Mouse (Mus musculus) hindbrain, postnatal 0 days (tissue): ENCODE measurements around the gene Fgfr3. TPM values are rescaled to one million over a fixed set of nuclear protein-coding genes. Genes with fewer than 3 reads are reported as not detected.

Experiments
- ATAC-seq: fragments of 200-750 bp; cut with Nextera tagmentation; 2 replicates; pipeline ENCODE4 v1.8.0; 2017; ENCODE audit warnings: mild to moderate bottlenecking, moderate TSS enrichment, moderate library complexity
- DNase-seq: peaks from one replicate; pipeline ENCODE4 v3.0.0-alpha.2; 2015; ENCODE audit warnings: low spot score
- H3K27ac ChIP-seq: fragments of 300-500 bp; sonication (generic); 2 replicates; pipeline ENCODE4 v1.5.1; 2014; ENCODE audit warnings: mild to moderate bottlenecking
- H3K27me3 ChIP-seq: fragments of 300-500 bp; sonication (generic); 2 replicates; pipeline ENCODE4 v1.6.1; 2014; ENCODE audit warnings: low read length, mixed read lengths; ENCODE audit not compliant: insufficient read depth
- H3K36me3 ChIP-seq: fragments of 300-500 bp; sonication (generic); 2 replicates; pipeline ENCODE4 v1.6.1; 2014; ENCODE audit warnings: low read length, mixed read lengths; ENCODE audit not compliant: insufficient read depth
- H3K4me1 ChIP-seq: fragments of 300-500 bp; sonication (generic); 2 replicates; pipeline ENCODE4 v1.6.1; 2014; ENCODE audit warnings: antibody characterized with exemption, low read length, mixed read lengths; ENCODE audit not compliant: insufficient read depth
- H3K4me2 ChIP-seq: fragments of 300-500 bp; sonication (generic); 2 replicates; pipeline ENCODE4 v1.6.1; 2014; ENCODE audit warnings: low read depth, mild to moderate bottlenecking, low read length, moderate library complexity, mixed read lengths
- H3K4me3 ChIP-seq: fragments of 300-500 bp; sonication (generic); 2 replicates; pipeline ENCODE4 v1.5.1; 2014; ENCODE audit warnings: low read length
- H3K9ac ChIP-seq: fragments of 300-500 bp; sonication (generic); replicated peaks from 2 replicates; pipeline ENCODE4 v1.6.1; 2014; ENCODE audit warnings: mild to moderate bottlenecking, low read length, moderate library complexity, mixed read lengths
- H3K9me3 ChIP-seq: fragments of 300-500 bp; sonication (generic); 2 replicates; pipeline ENCODE4 v1.6.1; 2016; ENCODE audit warnings: low read length, mixed read lengths
- CTCF ChIP-seq: IDR thresholded peaks from 2 replicates; pipeline ENCODE4 v1.5.1; 2016; ENCODE audit warnings: antibody characterized with exemption, control low read depth, low read depth
- WGBS: fragments of 180-500 bp; shearing (Covaris S2); extraction: QIAGEN DNeasy Blood & Tissue Kit; methylation state at CpG from one replicate; pipeline ENCODE4 v1.1.7; 2014; 5-methylcytosine and 5-hydroxymethylcytosine counted together
- polyA plus RNA-seq: library from polyadenylated mRNA; unstranded; fragments of >200 nt; fragmentation: Nextera tagmentation; extraction: Ambion mirVana; gene quantifications from 2 replicates; pipeline ENCODE4 v1.2.1, GENCODE M21; 2015
- total RNA-seq: library from RNA; depleted of rRNA; stranded (reverse); fragments of >200 nt; gene quantifications from 2 replicates; pipeline ENCODE4 v1.2.3, GENCODE M21; 2014; rRNA removed

Gene Fgfr3
- 147 and 148 TPM in 2 replicates for total RNA-seq
- polyA plus RNA-seq, result 43.5 and 52.1 TPM in 2 replicates

DNA sequence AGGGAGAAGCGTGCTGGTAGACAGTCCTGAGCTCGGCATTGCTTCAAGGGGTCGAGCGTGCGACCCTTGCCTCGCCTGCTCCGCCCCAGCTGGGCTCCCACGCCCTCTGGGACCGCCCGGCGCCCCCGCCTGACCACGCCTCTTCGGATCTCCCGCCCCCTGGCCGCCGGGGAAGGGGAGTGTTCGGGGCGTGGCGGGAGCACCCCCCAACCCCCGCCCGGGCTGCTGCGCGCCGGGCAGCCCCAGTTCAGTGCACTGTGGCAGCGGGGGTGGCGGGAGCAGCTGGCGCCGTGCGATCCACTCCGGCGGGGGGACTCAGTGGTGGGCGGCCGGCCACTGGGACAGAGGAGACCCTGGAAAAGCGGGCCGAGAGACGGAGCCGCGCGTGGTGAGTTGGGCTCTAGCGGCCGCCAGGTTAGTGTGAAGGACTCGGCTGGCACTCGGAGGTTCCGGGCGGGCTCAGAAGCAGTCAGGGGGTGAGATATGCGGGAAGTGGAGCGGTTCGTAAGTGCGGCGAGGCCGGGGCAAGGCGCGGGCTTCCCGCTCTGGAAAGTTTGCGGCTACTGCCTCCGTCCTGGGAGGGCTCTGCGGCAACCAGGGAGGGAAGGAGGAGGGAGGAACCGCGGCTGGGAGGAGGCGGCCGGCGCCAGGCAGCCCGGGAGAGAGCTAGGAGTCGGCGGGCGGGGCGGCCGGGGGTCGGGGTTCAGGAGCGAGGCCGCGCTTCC is at the start of gene Fgfr3:
TSS of gene Fgfr3 (plus strand) at position 134 of the 725 bp plus-strand sequence.
- Histone ChIP-seq H3K27ac (peak within 1 kb of the TSS; percentile 74), H3K4me1 (0 out of 2 replicates have a peak, but pooled peaks cover 10% of the 10 kb centered on the region), H3K9me3 (no peaks in the 10 kb centered on the region), H3K9ac (peak within 1 kb of the TSS; percentile 70), H3K4me3 (peak within 1 kb of the TSS; percentile 62), H3K4me2 (peak within 1 kb of the TSS; percentile 95), H3K36me3 (no peaks in the 10 kb centered on the region), H3K27me3 (peaks cover 19% of the 10 kb centered on the region; the same call in 1 of the 2 replicates)
- ATAC-seq, result peak; percentile 70
- TF ChIP-seq CTCF, result 0 out of 2 replicates have a peak, but pooled peaks have one; percentile 3
- peak; percentile 76 for DNase-seq
- under 1% methylated on average over 62 of the region's 73 CpGs for WGBS

DNA sequence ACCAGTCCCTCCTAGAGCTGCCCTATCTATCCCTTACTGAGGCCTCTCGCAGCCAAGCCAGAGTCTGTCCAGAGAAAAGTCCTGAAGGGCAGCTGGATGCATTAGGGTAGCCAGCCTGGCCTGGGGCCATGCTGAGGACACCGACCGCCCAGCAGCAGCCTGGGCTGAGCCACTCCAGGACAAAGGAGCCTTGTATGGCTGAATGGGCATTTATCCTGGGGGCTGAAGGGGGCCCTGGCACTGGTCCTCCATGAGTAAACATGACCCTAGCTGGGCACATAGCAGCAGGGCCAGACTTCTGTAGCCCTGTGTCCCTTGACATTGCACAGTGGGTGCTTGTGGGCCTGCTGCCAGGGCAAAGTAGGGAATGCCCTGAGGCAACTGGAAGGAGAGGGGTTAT is 47.0 kb upstream of the Fgfr3 start:
- peak; percentile 97 for ATAC-seq
- 32% methylated on average over 3 of the region's 3 CpGs for WGBS
- no peak overlapping the region for H3K9ac ChIP-seq
- TF ChIP-seq CTCF, result no peak
- no peaks in the 10 kb centered on the region for H3K9me3 ChIP-seq
- no peaks in the 10 kb centered on the region for H3K27me3 ChIP-seq
- peak; percentile 81 for DNase-seq
- H3K4me1 ChIP-seq, result no peaks in the 10 kb centered on the region
- 0 out of 2 replicates have a peak, but pooled peaks cover 1% of the 10 kb centered on the region for H3K36me3 ChIP-seq
- H3K27ac ChIP-seq, result no peak overlapping the region
- no peak overlapping the region for H3K4me2 ChIP-seq
- no peak overlapping the region for H3K4me3 ChIP-seq

DNA sequence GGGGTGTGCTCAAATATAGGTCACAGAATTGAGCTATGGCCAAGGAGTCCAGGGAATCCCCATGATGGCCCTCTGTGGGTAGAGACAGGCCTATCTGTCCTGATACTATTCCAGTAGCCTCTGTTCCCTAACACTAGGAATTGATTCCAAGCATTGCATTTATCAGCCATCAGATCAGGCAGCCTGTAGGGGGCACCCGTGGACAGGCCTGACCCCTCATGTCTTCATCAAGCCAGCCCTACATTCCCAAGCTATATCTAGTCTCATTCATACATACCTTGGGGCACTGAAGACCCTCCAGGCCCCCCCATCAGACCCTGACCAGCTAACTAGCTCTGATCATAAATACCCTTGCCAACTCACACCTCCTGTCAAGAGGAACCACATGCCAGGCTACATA is 45.5 kb upstream of the Fgfr3 start:
- Histone ChIP-seq H3K36me3 (no peaks in the 10 kb centered on the region), H3K4me2 (no peak overlapping the region), H3K9ac (no peak overlapping the region), H3K4me1 (no peaks in the 10 kb centered on the region), H3K27me3 (no peaks in the 10 kb centered on the region), H3K27ac (no peak overlapping the region), H3K9me3 (no peaks in the 10 kb centered on the region), H3K4me3 (no peak overlapping the region)
- DNase-seq, result peak; percentile 71
- WGBS, result 0% methylated on average over 1 of the region's 1 CpGs
- no peak for ATAC-seq
- peak; percentile 80 for TF ChIP-seq CTCF

DNA sequence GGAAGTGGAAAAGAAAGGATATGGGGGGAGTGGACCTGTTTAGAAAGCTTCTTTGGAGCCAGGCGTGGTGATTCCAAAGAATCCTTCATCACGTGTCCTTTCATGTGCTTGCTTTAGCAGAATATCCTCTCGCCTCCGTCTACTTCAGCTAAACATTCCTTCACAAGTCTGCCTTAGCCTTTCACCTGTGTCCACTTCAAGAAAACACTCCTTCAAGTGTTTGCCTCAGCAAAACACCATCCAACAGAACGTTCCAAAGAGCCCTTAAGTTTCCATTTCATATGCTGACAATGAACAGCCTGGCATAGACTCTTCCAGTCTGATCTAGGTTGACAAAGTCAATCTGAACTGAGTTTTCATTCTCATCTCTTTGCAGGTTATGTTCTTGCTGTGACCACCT is 43.2 kb upstream of the Fgfr3 start:
- Histone ChIP-seq H3K4me1 (no peaks in the 10 kb centered on the region), H3K27me3 (no peaks in the 10 kb centered on the region), H3K9me3 (no peaks in the 10 kb centered on the region), H3K4me2 (no peak overlapping the region), H3K9ac (no peak overlapping the region), H3K36me3 (no peaks in the 10 kb centered on the region), H3K4me3 (no peak overlapping the region), H3K27ac (no peak overlapping the region)
- TF ChIP-seq CTCF, result no peak
- WGBS, result 89% methylated on average over 5 of the region's 5 CpGs
- ATAC-seq (no peak), DNase-seq (no peak)

DNA sequence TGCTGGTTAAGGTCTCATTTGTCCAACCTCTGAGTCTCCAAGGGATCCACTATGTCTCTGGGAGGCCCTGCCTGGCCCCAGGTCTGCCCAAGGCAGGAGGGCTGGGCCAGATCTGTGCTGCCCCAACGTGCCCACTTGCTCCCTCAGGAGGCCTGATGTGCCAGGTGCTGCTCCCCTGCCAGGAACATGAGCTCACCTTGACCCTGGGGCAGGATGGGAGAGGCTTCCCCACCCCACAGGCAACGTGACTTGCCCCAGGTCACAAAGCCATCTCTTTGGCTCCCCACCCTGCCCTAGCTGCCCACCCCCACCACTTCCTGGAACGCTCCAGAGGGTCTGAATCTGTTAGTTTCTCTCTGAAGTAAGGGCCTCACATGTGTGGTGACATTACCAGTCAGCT is 40.4 kb upstream of the Fgfr3 start:
- H3K27me3 ChIP-seq, result 0 out of 2 replicates have a peak, but pooled peaks cover 3% of the 10 kb centered on the region
- no peak overlapping the region for H3K9ac ChIP-seq
- H3K36me3 ChIP-seq, result no peaks in the 10 kb centered on the region
- no peak for ATAC-seq
- no peak for DNase-seq
- no peak for TF ChIP-seq CTCF
- WGBS, result 62% methylated on average over 3 of the region's 3 CpGs
- no peaks in the 10 kb centered on the region for H3K4me1 ChIP-seq
- no peak overlapping the region for H3K4me3 ChIP-seq
- H3K9me3 ChIP-seq, result no peaks in the 10 kb centered on the region
- no peak overlapping the region for H3K27ac ChIP-seq
- H3K4me2 ChIP-seq, result no peak overlapping the region

DNA sequence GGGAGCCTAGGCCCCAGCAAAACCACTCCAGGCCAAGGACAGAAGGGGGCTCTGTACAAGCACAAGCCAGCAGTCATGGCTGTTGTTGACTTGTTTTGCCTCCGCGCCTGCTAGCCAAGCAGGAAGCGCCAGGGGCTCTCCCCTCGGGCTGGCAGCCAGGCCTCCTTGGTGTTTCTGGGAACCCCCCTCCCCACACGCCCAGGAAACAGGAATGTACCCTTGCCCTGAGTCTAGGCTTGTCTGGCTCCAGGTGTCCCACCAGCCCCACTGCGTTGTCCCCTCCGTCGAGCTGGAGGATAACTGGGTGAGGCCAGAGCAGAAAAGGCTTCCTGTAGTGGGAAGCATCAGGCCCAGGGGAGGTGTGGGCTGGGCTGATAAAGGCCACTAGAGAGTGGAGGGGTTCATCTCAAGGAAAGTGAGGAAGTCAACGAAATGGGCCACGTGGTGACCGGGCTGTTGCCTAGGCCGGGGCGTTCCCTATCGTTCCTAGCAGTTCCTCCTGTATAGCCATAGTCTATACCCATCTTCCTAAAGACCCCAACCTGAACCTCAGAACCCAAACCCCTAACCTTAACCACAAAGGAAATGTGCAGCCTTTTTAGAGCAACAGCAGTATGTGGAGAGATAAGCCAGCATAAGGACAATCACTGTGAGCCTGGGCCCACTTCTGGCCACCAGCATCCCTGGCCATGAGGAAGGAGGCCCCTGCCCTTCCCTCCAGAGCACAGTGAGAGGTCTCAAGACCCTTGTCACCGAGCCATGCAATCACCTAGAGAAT is 39.7 kb upstream of the Fgfr3 start:
- no peak overlapping the region for H3K9ac ChIP-seq

More for the DNA sequence above, 39.7 kb upstream of the Fgfr3 start:
- Histone ChIP-seq H3K4me2 (no peak overlapping the region), H3K9me3 (no peaks in the 10 kb centered on the region), H3K36me3 (no peaks in the 10 kb centered on the region), H3K27me3 (0 out of 2 replicates have a peak, but pooled peaks cover 3% of the 10 kb centered on the region), H3K4me1 (no peaks in the 10 kb centered on the region), H3K4me3 (no peak overlapping the region), H3K27ac (no peak overlapping the region)
- DNase-seq (peak; percentile 39), ATAC-seq (no peak)
- 71% methylated on average over 15 of the region's 15 CpGs for WGBS
- TF ChIP-seq CTCF, result 0 out of 2 replicates have a peak, but pooled peaks have one; percentile 19
